ENCODE assay signal across 8 mouse cellular contexts in the genomic region with DNA sequence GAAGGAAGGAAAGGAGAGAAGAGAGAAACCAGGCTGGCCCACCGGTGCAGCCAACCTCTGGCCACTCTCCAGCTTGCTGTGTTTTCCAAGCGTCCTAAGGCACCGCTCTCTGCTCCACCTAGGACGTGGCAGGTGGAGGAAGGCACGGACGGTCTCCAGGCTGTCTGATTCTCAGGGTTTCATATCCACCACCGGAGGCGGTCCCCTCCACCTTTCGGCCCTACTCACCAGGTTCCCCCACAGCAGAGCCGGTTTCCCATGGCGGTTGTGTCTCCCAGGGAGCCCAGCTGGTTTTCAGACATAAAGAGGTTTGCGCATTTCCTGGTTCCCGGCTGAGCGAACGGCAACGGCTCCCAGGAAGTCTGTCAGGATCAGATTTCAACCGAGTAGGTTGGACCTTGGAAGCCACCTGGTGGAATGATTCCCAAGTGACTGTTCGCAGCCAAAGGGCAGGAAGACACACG. TPM values are rescaled to one million over a fixed set of nuclear protein-coding genes. Genes with fewer than 3 reads are reported as not detected.
DNase-seq lines count a peak whose midpoint lies in the region; ATAC-seq and TF ChIP-seq lines count a peak whose summit lies in the region.

2310030G06Rik (minus strand) TSS at position 323 of the 464 bp plus-strand sequence.

- no peak for TF ChIP-seq POLR2A in myocyte (IDR thresholded peaks at IDR 0.05; ENCODE audit: insufficient read length, low read depth)

- no peaks in the 10 kb centered on the region for H3K9me3 ChIP-seq in heart, embryonic 10.5 days
- H3K9me3 ChIP-seq in hindbrain, embryonic 13.5 days = no peaks in the 10 kb centered on the region

- no peaks in the 10 kb centered on the region for H3K36me3 ChIP-seq in heart, embryonic 10.5 days
- H3K36me3 ChIP-seq in hindbrain, embryonic 13.5 days = no peaks in the 10 kb centered on the region
- no peaks in the 10 kb centered on the region for H3K36me3 ChIP-seq in myocyte (ENCODE audit: control insufficient read depth, insufficient read depth)

- peak within 1 kb of the TSS; percentile 62 for H3K4me3 ChIP-seq in heart, embryonic 10.5 days
- peak within 1 kb of the TSS; percentile 37 for H3K4me3 ChIP-seq in hindbrain, embryonic 13.5 days
- H3K4me3 ChIP-seq in myocyte = peak within 1 kb of the TSS; percentile 12

- H3K9ac ChIP-seq in hindbrain, embryonic 13.5 days = peak within 1 kb of the TSS; percentile 65

- ATAC-seq in hindbrain, embryonic 13.5 days (ENCODE audit: low FRiP score) = no peak

- no peaks in the 10 kb centered on the region for H3K27me3 ChIP-seq in heart, embryonic 10.5 days (ENCODE audit: insufficient read depth, poor library complexity, severe bottlenecking)
- H3K27me3 ChIP-seq in hindbrain, embryonic 13.5 days = peaks cover 17% of the 10 kb centered on the region
- no peaks in the 10 kb centered on the region for H3K27me3 ChIP-seq in myocyte (ENCODE audit: control insufficient read depth, insufficient read depth, insufficient read length)

- 2% methylated on average over 19 of the region's 19 CpGs for WGBS in heart, embryonic 10.5 days
- WGBS in hindbrain, embryonic 13.5 days = 4% methylated on average over 19 of the region's 19 CpGs

- peak; percentile 80 for DNase-seq in heart, embryonic 10.5 days (ENCODE audit: low spot score)
- DNase-seq in heart, adult 9 months (ENCODE audit: low spot score in 2 of 2) = no peak
- peak; percentile 47 for DNase-seq in embryo, embryonic 9.5 days (ENCODE audit: extremely low spot score)
- DNase-seq in liver = peak; percentile 41
- DNase-seq in left cerebral cortex, postnatal 25 days (ENCODE audit: low spot score in 2 of 2) = no peak
- DNase-seq in gastrocnemius, postnatal 36 days = no peak

- intact Hi-C loops in left cerebral cortex, postnatal 25 days (cut with DNase I) = no loop called here
- intact Hi-C loops in gastrocnemius, postnatal 36 days (cut with DNase I) = no loop called here

- H3K4me1 ChIP-seq in heart, embryonic 10.5 days = peaks cover 39% of the 10 kb centered on the region
- H3K4me1 ChIP-seq in hindbrain, embryonic 13.5 days (replicated peaks) = peaks cover 9% of the 10 kb centered on the region

- peaks cover 10% of the 10 kb centered on the region for H3K79me2 ChIP-seq in myocyte (ENCODE audit: control insufficient read depth, insufficient read depth)

- peak within 1 kb of the TSS; percentile 87 for H3K27ac ChIP-seq in heart, embryonic 10.5 days
- H3K27ac ChIP-seq in hindbrain, embryonic 13.5 days = no peak within 1 kb of the TSS

- H3K4me2 ChIP-seq in hindbrain, embryonic 13.5 days = peak within 1 kb of the TSS; percentile 58
- H3K4me2 ChIP-seq in myocyte (ENCODE audit: low read depth) = peak within 1 kb of the TSS; percentile 53

- no peak within 1 kb of the TSS for H3ac ChIP-seq in myocyte (ENCODE audit: control insufficient read depth, insufficient read length)

TF ChIP-seq in myocyte, 11 proteins besides CTCF, POLR2A, EP300 and RAD21:
- TF ChIP-seq E2F4 (IDR thresholded peaks at IDR 0.05; ENCODE audit: insufficient read depth) (no peak), TCF3 (IDR thresholded peaks at IDR 0.05; ENCODE audit: insufficient read length, low read depth) (no peak), USF1 (IDR thresholded peaks at IDR 0.05; ENCODE audit: low read depth) (no peak), MYOG (IDR thresholded peaks at IDR 0.05; ENCODE audit: control insufficient read depth in 1 of 3, insufficient read depth in 1 of 3, insufficient read length in 2 of 3, low read depth in 2 of 3) (no peak), MYOD1 (IDR thresholded peaks at IDR 0.05; ENCODE audit: control insufficient read depth in 1 of 3, insufficient read length in 2 of 3, low read depth in 2 of 3) (no peak), CEBPB (IDR thresholded peaks at IDR 0.05; ENCODE audit: insufficient read depth, poor library complexity, severe bottlenecking) (no peak), MAX (IDR thresholded peaks at IDR 0.05; ENCODE audit: low read depth) (no peak), POLR2AphosphoS2 (IDR thresholded peaks at IDR 0.05; ENCODE audit: insufficient read length, low read depth) (no peak), SRF (IDR thresholded peaks at IDR 0.05; ENCODE audit: control insufficient read depth, insufficient read length, low read depth) (no peak), TCF12 (IDR thresholded peaks at IDR 0.05; ENCODE audit: insufficient read depth, poor library complexity, severe bottlenecking) (no peak), REST (IDR thresholded peaks at IDR 0.05; ENCODE audit: insufficient read depth, insufficient read length) (no peak)

RNA-seq across cellular contexts. Expression of gene 2310030G06Rik, which starts in this region (rescaled TPM):
- 8.4 TPM in 2 replicates for polyA plus RNA-seq in heart, embryonic 10.5 days (2016; fragmentation: Nextera tagmentation; extraction: Ambion mirVana)
- polyA plus RNA-seq in hindbrain, embryonic 13.5 days (2015; fragmentation: Nextera tagmentation; extraction: Ambion mirVana) = 1.1 and 1.9 TPM in 2 replicates
- polyA plus RNA-seq in myocyte (2012; fragmentation: generic; extraction: Trizol) = 1.1 TPM
- 1 to 10 TPM; 2.1 to 2.8 TPM for total RNA-seq in left cerebral cortex, postnatal 25 days (2021)
- total RNA-seq in gastrocnemius, postnatal 36 days (2021) = 1 to 10 TPM; 1.8 to 4.2 TPM

Comparison
In these comparisons a context has a peak if more than half of its experiments do, and no peak if none do; other contexts are left out.
1. DNase-seq: peak in heart, embryonic 10.5 days (single experiment), embryo, embryonic 9.5 days (single experiment) and liver (single experiment); none in heart, adult 9 months (0 of 2), left cerebral cortex, postnatal 25 days (0 of 2) and gastrocnemius, postnatal 36 days (0 of 2).
2. H3K4me3 ChIP-seq: peak in every context shown above with its lines; median percentile 62 in heart, embryonic 10.5 days; 37 in hindbrain, embryonic 13.5 days; 12 in myocyte.